Mouse (Mus musculus) neural tube, embryonic 10.5 days (tissue): Measurements from ENCODE around the gene Slc25a43.
"Not testable (repeated sequence)": the region's sequence is repeated elsewhere in the genome, so short reads cannot be mapped to it uniquely, and the experiment has no call there.

ENCODE experiments used
- DNase-seq: peaks from one replicate; pipeline ENCODE4 v3.0.0-alpha.2; 2017; ENCODE audit warnings: low spot score; ENCODE audit errors: extremely low spot score

Gene Slc25a43

DNA sequence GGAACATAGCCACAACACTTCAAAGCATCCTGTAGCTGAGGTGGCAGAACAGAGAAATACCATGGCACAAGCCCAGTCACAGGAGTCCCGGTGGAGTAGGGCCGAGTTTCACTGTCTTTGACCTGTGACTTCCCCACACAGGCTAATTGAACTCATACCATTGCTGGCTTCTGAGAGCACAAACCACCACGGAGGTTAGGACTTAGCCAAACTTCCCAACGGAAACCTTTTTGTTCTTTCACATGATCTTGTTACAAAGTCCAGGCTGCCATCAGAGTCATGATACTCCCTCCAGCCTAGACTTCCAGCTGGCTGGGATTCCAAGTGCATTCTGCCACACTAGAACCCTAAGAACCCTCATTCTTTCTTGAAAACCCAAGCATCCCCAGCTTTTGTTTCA is 34.2 kb downstream of the Slc25a43 start:
- no peak for DNase-seq

- no peak for DNase-seq
Observed at GRCm38 (mm10) chrX:36789360-36789759, 45.9 kb downstream of the Slc25a43 start.

DNA sequence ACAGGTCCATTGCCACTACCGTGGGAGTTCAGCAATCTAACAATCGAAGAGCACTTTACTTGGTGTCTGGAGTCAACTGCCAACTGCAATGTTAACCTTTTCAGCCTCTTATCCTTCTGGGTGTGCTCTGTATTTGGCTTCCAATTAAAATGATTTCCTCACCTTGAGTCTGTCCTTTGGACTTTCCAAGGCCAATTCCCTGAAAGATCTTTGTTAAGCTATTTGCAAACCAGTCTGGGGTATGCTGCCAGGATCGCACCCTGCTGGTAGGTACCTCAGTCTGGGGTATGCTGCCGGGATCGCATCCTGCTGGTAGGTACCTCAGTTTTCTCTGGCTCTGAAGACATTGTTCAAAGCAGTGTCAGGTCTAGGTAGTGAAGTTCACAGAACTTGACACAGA is 51.1 kb downstream of the Slc25a43 start:
- DNase-seq = no peak

DNA sequence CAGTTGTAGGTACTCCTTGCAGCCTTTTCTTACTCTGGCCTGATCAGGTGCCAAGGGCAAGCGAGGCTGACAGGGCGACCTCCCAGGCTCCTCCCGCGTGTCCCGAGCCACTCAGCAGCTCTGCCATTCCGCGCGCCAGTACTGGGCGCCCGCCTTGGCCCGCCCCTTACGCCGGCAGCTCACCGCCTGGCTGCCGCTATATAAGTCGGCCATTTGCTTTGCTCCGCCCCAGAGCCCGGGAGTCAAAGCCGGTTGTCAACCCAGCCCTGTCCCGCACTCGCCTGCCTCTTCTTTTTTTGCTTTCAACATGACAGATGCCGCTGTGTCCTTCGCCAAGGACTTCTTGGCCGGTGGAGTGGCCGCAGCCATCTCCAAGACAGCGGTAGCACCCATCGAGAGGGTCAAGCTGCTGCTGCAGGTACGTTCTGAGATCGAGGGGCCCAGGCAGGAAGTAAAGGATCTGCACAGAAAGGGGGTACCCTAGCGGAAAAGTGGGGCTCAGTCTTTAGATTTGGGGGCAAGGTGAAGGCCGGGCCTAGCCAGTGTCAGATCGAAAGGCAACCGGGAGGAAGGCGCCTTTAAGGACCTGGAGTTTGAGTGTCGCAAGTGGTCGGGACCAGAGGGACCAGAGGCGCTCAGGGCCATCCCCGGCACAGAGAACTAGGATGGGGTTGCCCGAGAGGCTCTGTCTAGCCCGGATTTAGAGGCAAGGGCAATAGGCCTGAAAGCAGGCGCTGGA is 52.1 kb downstream of the Slc25a43 start, which contains the start of gene Slc25a5:
TSS of gene Slc25a5 (plus strand) at position 228 of the 739 bp plus-strand sequence.
- DNase-seq = peak; percentile 66

DNA sequence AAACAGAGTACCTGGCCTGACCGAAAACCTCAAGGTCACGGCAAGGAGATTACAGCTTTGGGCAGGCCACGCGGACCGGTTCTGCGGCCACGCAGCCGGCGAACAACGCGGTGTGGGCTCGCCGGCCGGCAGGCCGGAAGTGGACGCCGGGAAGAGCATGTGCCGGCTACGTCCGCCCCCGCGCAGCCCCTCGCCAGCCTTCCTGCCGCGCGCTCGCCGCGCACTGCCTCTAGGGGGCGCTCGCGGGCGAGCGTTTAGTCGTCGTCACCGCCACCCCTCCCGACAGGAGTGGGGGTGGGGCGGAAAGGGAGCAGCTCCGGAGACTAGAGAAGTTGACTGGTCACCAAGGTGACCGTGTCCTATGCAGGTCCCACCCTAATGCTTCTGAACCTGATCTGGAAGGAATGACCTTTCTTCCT is 52.7 kb downstream of the Slc25a43 start:
- DNase-seq = peak; percentile 74

GRCm38 (mm10) chrX:36796734-36797133 is 53.3 kb downstream of the Slc25a43 start:
- DNase-seq = not testable (repeated sequence)

GRCm38 (mm10) chrX:36799131-36799879 is 55.8 kb downstream of the Slc25a43 start:
- no peak for DNase-seq

DNA sequence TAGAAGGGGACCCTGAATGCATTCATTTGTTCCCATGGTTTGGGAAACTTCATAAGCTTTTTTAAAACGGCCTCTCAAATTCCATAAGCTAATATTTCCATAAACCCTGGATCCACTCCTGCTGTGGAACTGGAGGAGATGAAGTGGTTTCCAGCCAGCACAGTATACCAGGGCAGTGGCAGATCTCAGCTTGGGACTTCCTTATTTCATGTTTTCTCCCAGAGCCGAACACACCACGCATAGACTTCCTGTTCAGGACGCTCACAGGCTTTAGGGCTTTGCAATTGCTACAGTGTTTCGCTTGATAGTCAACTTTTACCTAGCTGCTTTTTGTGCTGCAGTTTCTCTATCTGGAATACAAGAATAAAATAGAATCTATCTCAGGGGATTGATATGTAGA is 59.7 kb downstream of the Slc25a43 start:
- no peak for DNase-seq

DNA sequence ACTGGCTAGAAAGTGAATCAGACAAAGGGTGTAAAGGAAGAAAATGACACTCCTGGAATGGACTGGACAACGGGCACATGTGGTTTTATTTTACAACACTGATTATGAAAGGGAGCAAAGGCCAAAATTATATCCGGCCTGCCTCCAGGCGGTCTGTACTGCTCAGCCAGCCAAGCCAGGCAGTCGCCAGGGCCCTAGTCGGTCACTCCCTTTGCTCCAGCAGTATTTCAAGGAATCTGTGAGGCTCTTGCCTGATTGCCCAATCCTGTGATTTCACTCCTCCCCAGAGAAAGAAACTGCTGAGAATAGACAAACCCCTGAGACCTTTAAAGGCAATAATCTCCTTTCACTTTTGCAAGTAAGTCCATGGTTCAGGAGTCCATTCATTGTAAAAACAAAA is 60.7 kb downstream of the Slc25a43 start:
- DNase-seq = no peak

DNA sequence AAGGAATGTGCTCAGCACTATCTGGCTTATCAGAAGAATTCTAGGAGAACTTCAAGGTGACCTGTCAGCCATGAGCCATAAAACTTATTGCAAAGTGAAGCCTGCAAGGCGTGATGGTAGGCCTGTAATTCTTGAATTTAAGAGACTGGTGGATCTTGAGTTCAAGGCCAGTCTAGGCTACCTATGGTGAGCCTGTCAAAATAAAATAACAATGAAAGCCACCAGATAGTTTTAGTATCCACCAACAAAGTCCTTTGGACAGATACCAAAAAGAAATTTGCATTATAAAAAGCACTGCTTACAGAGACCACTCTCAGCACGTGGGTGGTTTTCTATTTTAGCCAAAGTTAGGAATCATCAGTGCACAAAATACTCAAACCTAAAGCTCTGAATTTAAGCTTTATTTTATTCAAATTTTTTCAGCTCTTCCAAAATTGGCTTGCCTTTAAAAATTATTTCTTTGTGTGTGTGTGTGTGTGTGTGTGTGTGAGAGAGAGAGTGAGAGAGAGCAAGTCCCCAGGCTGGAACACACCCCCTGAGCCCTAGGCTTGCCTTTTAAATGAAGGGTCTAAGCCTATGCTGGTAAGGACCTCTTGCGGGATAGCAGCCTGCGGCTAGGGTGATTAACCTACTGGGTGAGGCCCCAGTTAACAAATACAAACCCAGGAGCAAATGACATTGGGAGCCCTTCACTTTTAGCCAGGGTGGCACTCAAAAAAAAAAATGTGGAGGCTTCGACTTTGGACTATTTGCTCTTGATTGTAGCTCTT is 62.2 kb downstream of the Slc25a43 start:
- DNase-seq = no peak

DNA sequence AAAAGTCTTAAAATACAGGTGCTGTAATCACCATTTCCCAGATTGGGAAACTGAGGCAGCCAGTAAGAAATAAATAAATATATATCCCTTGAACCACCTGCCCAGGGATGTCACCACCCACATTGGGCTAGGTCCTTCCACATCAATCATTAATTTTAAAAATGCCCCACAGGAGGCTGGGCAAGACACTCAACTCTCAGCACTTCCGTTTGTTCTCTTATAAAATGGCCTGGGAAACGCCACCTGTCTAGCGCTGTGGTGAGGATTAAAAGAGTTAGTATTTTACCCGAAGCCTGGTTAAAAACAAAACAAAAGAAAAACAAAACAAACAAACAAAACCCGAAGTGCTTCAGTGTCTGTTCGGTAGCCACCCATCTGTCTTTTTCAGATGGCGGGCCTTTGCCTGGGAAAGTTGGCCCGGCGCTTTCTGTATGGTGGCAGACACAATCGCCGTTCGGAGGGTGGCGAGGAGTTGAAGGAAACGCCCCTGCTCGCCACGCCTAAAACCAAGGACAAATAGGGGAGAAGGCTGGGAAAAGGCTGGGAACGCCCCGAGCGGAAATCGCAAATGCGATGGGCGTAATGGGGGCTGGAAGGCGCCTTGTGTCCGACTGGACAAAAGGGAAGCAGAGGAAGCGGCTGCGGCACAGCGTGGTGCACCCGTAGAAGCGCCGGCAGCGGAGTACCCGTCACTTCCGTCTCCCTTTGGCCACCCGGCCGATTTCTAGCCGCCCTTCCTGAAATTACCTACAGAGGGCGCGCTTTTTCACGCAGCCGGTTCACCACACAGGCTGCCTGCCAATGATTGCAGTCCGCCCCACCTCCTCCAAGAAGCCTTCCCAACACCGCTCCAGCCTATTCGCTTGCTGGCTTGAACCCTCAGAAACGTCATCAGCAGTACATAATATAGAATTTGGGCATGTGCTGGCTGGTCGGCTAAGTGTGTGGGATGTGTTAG is 64.2 kb downstream of the Slc25a43 start:
- DNase-seq = peak; percentile 87

DNA sequence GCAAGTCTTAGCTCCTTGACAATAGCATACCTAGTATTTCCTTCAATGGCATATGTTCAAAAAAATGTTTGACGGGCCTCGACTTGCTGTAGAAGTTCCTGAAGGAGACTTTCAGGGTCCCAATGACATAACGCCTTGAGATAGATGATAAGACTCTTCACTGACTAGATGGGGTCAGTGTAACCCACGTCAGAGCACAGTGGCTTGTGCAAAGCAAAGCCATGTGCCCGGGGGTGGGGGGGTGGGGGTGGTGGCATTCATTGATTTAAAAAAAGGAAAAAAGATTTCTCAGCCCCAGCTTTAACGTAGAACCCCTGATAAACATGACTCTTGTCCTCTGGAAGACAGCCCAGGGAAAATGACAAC is 64.8 kb downstream of the Slc25a43 start:
- DNase-seq = no peak

GRCm38 (mm10) chrX:36811377-36811776 is 67.9 kb downstream of the Slc25a43 start:
- DNase-seq = no peak

- no peak for DNase-seq
Observed at GRCm38 (mm10) chrX:36814161-36814836, 70.8 kb downstream of the Slc25a43 start.

DNA sequence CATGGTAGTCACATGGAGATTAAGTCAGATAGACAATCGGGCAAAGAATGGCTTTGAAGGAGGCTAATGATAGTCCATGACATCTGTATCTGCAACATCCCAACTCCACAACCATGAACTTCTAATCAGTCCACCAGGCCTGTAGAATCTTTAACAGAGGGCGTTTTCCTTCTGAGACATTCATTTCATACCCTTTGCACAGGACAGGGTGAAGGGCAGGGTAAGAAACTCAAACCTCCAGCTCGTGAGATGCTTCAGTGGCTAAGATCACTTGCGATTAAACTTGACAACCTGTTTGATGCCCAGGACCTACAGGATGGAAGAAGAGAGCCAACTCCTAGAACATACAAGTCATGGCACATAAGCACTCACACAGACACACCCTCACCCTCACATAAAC is 71.6 kb downstream of the Slc25a43 start:
- DNase-seq = no peak

DNA sequence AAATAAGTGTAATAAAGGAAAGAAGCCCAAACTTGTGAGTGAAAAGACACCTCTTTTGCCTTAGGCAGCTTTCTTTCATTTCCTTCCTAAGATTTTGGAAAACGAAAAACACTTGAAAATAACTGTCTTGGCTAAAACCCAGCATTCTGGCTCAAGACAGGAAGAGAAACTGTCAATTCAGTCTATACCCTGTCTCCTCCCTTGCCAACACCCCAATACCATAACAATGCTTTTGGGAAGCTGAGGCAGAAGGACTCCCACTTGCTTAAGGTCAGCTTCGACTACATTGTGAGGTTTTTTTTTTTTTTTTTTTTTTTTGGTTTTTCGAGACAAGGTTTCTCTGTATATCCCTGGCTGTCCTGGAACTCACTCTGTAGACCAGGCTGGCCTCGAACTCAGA is 72.0 kb downstream of the Slc25a43 start:
- no peak for DNase-seq

DNA sequence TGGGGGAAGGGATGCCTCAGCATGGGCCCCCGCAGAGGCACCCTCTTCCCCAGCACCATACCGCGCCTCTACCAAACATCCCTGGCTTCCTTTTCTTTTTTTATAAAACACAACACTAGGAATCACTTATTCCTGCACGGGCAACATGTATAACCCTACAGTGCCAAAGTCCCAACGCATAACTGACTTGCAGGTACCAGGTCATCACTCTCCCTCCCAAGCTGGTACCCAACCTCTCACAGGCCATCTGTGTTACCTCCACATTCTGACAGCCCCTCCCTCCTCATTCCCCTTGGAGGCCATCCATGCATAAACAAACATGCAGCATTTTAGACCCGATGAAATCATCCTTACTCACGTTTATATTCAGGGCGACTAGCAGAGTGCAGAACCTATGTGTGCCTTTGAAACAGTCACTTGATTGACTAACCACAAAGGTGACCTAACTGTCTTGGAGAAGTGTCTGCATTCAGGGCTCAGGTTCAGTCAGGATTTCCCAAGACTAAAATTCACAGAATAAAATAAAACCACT is 73.0 kb downstream of the Slc25a43 start:
- no peak for DNase-seq

DNA sequence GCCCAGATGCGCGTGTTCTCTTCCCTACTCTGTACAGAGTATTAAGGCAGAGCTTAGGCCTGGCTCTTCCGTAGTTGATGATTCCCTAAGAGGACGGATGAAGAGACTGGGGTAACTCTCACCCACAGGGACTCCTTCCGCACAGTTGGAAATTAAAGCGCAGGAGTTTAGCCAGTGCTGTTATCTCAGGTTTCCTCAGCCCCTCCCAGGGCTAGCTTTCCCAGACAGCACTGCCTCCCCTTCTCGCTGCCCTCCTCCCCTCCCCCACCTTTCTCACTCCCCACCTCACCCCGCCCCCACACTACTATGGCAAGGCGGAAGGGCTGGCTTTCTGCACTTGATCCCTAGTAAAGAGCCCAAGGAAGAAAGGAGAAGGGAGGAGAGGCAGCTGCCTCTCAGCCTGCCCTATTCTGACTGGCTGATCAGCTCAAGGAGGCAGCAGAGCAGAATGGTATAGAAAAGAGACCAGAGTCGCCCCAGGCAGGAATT is 73.5 kb downstream of the Slc25a43 start:
- peak; percentile 60 for DNase-seq

DNA sequence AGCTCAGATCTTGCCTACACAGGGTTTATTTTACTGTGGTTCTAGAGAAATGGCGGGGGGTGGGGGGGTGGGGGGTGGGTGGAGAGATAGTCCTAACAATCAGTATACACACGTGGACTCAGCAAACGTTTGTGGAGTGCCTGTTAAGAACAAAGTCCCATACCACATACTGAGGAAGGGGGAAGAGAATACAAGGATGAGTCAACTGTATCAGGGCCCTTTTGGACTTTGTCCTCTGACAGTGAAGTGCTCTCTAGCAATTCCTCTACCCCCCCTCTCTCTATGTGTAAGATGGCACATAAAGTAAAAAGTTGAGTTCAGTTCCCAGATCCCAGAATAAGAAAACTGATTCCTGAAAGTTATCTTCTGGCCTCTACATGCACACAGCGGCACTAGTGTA is 76.1 kb downstream of the Slc25a43 start:
- DNase-seq = no peak

DNA sequence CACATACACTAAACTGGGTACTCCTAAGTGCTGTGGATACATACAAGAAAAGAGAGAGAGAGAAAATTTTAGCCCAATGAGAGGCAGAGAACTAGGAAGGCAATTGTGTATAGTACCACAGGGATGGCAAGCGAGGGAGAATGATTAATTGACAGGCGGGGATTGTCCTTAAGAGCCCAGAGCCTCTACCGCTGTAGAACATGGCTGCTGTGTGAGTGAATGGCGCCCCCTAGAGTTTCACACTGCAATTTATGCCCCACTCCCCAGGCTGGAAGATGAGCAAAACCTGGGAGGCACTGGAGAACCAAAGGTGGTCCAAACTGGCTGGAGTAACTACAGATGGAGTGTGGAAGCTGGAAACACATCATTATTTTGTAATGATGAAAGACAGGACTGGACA is 76.7 kb downstream of the Slc25a43 start:
- peak; percentile 51 for DNase-seq
